Mouse (Mus musculus): ENCODE data around the gene Fgf15.

DNA sequence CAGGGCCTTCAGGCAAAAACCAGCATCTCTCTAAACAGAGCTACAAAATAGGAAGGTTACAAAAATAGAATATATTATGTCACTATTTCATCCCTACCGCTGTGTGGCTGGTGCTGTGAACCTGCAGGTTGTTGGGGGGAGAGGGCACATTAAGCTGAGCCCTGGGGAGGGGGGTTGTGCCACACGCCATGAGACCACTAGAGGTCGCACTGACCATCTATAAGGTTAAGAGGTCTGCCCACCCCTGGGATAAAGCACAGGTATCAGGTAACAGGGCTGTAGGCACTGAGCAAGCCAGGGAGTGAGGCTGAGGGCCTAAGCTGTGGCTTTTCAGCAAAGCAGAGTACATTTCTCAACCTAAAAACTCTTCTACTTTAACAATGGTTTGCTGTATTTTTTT, 35.4 kb downstream of the Fgf15 start:
- TF ChIP-seq GATA1 (IDR thresholded peaks at IDR 0.05; ENCODE audit: low read length) (no peak), TAL1 (IDR thresholded peaks at IDR 0.05; ENCODE audit: low read length) (no peak)
